Mouse (Mus musculus) liver, embryonic 14.5 days (tissue): ENCODE results near the gene Shroom3. TPM values are rescaled to one million over a fixed set of nuclear protein-coding genes. Genes with fewer than 3 reads are reported as not detected.

Experiments used
- ATAC-seq: fragments of 200-750 bp; cut with Nextera tagmentation; 2 replicates; pipeline ENCODE4 v1.8.0; 2017; ENCODE audit warnings: moderate number of reproducible peaks, mild to moderate bottlenecking, moderate library complexity; ENCODE audit not compliant: insufficient read depth
- DNase-seq, 3 experiments: peaks; one replicate each; pipeline ENCODE4 v3.0.0-alpha.2; 2012 to 2013; ENCODE audit warnings: low read depth in 3 of 3, low spot score in 3 of 3
- H3K27ac ChIP-seq: fragments of 300-500 bp; sonication (generic); 2 replicates; pipeline ENCODE4 v1.5.1; 2014; ENCODE audit warnings: moderate library complexity, mild to moderate bottlenecking, control low read depth, inconsistent platforms
- H3K27me3 ChIP-seq: fragments of 300-500 bp; sonication (generic); 2 replicates; pipeline ENCODE4 v1.6.1; 2014; ENCODE audit warnings: mild to moderate bottlenecking, low read length, moderate library complexity; ENCODE audit not compliant: control insufficient read depth, insufficient read depth
- H3K36me3 ChIP-seq: fragments of 300-500 bp; sonication (generic); replicated peaks from 2 replicates; pipeline ENCODE4 v1.6.1; 2014; ENCODE audit warnings: low read depth; ENCODE audit not compliant: control insufficient read depth, insufficient read depth
- H3K4me1 ChIP-seq, 2 experiments: fragments of 200-500 bp in 1 of 2; fragments of 300-500 bp in 1 of 2; sonication (generic) in 1 of 2; replicated peaks; 2 replicates each; pipeline ENCODE4 v1.6.1; 2012 to 2014; ENCODE audit warnings: antibody characterized with exemption in 1 of 2, inconsistent platforms in 1 of 2, low read length in 1 of 2; ENCODE audit not compliant: control insufficient read depth in 2 of 2, insufficient read depth in 2 of 2
- H3K4me2 ChIP-seq: fragments of 300-500 bp; sonication (generic); 2 replicates; pipeline ENCODE4 v1.6.1; 2014; ENCODE audit warnings: low read depth, mild to moderate bottlenecking, control low read depth, moderate library complexity
- H3K4me3 ChIP-seq, 2 experiments: fragments of 200-500 bp in 1 of 2; fragments of 300-500 bp in 1 of 2; sonication (generic) in 1 of 2; 2 replicates each; pipeline ENCODE4 v1.5.1; 2012 to 2014; ENCODE audit warnings: low read depth in 2 of 2, low read length in 2 of 2, mild to moderate bottlenecking in 2 of 2, control low read depth in 1 of 2, inconsistent platforms in 1 of 2, moderate library complexity in 1 of 2; ENCODE audit not compliant: insufficient read depth in 1 of 2
- H3K9ac ChIP-seq: fragments of 300-500 bp; sonication (generic); replicated peaks from 2 replicates; pipeline ENCODE4 v1.6.1; 2014; ENCODE audit warnings: mild to moderate bottlenecking, control low read depth, moderate library complexity
- H3K9me3 ChIP-seq: fragments of 300-500 bp; sonication (generic); 2 replicates; pipeline ENCODE4 v1.6.1; 2016; ENCODE audit warnings: low read length, mixed read lengths; ENCODE audit not compliant: control insufficient read depth
- CTCF ChIP-seq: IDR thresholded peaks from 2 replicates; pipeline ENCODE4 v1.5.1; 2016; ENCODE audit warnings: antibody characterized with exemption, low read depth, control low read depth
- EP300 ChIP-seq: IDR thresholded peaks from 2 replicates; pipeline ENCODE4 v1.6.1; 2016; ENCODE audit warnings: antibody characterized with exemption, low read depth
- WGBS: fragments of 180-500 bp; shearing (Covaris S2); extraction: QIAGEN DNeasy Blood & Tissue Kit; methylation state at CpG from one replicate; pipeline ENCODE4 v1.1.7; 2014; ENCODE audit not compliant: insufficient replicate concordance; 5-methylcytosine and 5-hydroxymethylcytosine counted together
- polyA plus RNA-seq, 2 experiments: library from polyadenylated mRNA; depleted of rRNA in 1 of 2; stranded (reverse) in 1 of 2; unstranded in 1 of 2; fragments of >200 nt; fragmentation: Nextera tagmentation in 1 of 2; extraction: Ambion mirVana in 1 of 2; gene quantifications; 2 replicates each; pipeline versions ENCODE4 v1.2.1 to v1.2.3; 2012 to 2014

Gene Shroom3
- polyA plus RNA-seq, 2 experiments: 0.11 to 0.30 TPM

GRCm38 (mm10) chr5:92811761-92812160 lies 128.5 kb downstream of the Shroom3 start:
- Histone ChIP-seq H3K4me2 (no peak overlapping the region), H3K9me3 (no peaks in the 10 kb centered on the region), H3K9ac (no peak overlapping the region), H3K27ac (no peak overlapping the region), H3K4me3 (no peak overlapping the region), H3K4me1 (0 out of 4 replicates have a peak, but pooled peaks cover 0 to 2% of the 10 kb centered on the region in 2 experiments), H3K36me3 (no peaks in the 10 kb centered on the region), H3K27me3 (no peaks in the 10 kb centered on the region; the same call in 1 of the 2 replicates)
- WGBS: 53% methylated on average over 7 of the region's 7 CpGs
- no peak for DNase-seq
- TF ChIP-seq CTCF: no peak
- no peak for TF ChIP-seq EP300
- ATAC-seq: no peak

GRCm38 (mm10) chr5:92812936-92813335 lies 129.7 kb downstream of the Shroom3 start:
- H3K4me1 ChIP-seq: 0 out of 4 replicates have a peak, but pooled peaks cover 0 to 2% of the 10 kb centered on the region in 2 experiments
- WGBS: 45% methylated on average over 8 of the region's 8 CpGs
- no peak for ATAC-seq
- DNase-seq: no peak
- TF ChIP-seq CTCF (no peak), EP300 (no peak)
- H3K27me3 ChIP-seq: no peaks in the 10 kb centered on the region; the same call in 1 of the 2 replicates
- no peak overlapping the region for H3K27ac ChIP-seq
- no peak overlapping the region for H3K4me2 ChIP-seq
- no peaks in the 10 kb centered on the region for H3K36me3 ChIP-seq
- H3K9ac ChIP-seq: no peak overlapping the region
- H3K4me3 ChIP-seq: no peak overlapping the region
- H3K9me3 ChIP-seq: no peaks in the 10 kb centered on the region

GRCm38 (mm10) chr5:92813562-92813961 lies 130.3 kb downstream of the Shroom3 start:
- no peak for TF ChIP-seq CTCF
- TF ChIP-seq EP300: no peak
- WGBS: 63% methylated on average over 5 of the region's 5 CpGs

GRCm38 (mm10) chr5:92814621-92815020 lies 131.4 kb downstream of the Shroom3 start:
- Histone ChIP-seq H3K9ac (no peak overlapping the region), H3K4me2 (no peak overlapping the region), H3K27me3 (no peaks in the 10 kb centered on the region; the same call in 1 of the 2 replicates), H3K9me3 (no peaks in the 10 kb centered on the region), H3K27ac (no peak overlapping the region), H3K36me3 (no peaks in the 10 kb centered on the region), H3K4me3 (no peak overlapping the region), H3K4me1 (no peaks in the 10 kb centered on the region)
- ATAC-seq (no peak), DNase-seq (no peak)
- 51% methylated on average over 3 of the region's 3 CpGs for WGBS
- TF ChIP-seq EP300 (no peak), CTCF (no peak)

More at GRCm38 (mm10) chr5:92813562-92813961, 130.3 kb downstream of the Shroom3 start:
- 0 out of 4 replicates have a peak, but pooled peaks cover 0 to under 1% of the 10 kb centered on the region in 2 experiments for H3K4me1 ChIP-seq
- no peaks in the 10 kb centered on the region for H3K36me3 ChIP-seq
- H3K4me3 ChIP-seq: no peak overlapping the region
- no peak overlapping the region for H3K9ac ChIP-seq
- H3K27me3 ChIP-seq: no peaks in the 10 kb centered on the region; the same call in 1 of the 2 replicates
- DNase-seq (no peak), ATAC-seq (no peak)
- H3K4me2 ChIP-seq: no peak overlapping the region
- H3K9me3 ChIP-seq: no peaks in the 10 kb centered on the region
- H3K27ac ChIP-seq: no peak overlapping the region

- Histone ChIP-seq H3K9me3 (no peaks in the 10 kb centered on the region), H3K4me3 (no peak overlapping the region), H3K4me2 (no peak overlapping the region), H3K27ac (no peak overlapping the region), H3K36me3 (no peaks in the 10 kb centered on the region), H3K27me3 (no peaks in the 10 kb centered on the region), H3K9ac (no peak overlapping the region), H3K4me1 (no peaks in the 10 kb centered on the region)
- TF ChIP-seq CTCF: no peak
- no peak for TF ChIP-seq EP300
- no peak for DNase-seq
- ATAC-seq: no peak
- 51% methylated on average over 11 of the region's 11 CpGs for WGBS
These were observed 134.0 kb downstream of the Shroom3 start for GRCm38 (mm10) chr5:92817122-92817822.
